Mouse (Mus musculus): ENCODE data around the gene Cpne2.

- TF ChIP-seq CTCF (IDR thresholded peaks at IDR 0.05; ENCODE audit: low read depth) (no peak), EP300 (IDR thresholded peaks at IDR 0.05; ENCODE audit: low read depth) (no peak)
These were observed 14.5 kb upstream of the Cpne2 start for GRCm38 (mm10) chr8:94518331-94518730.
